Mouse (Mus musculus) layer of hippocampus, adult 2 months (tissue): ENCODE results near the gene Rhoc. TPM values are rescaled to one million over a fixed set of nuclear protein-coding genes. Genes with fewer than 3 reads are reported as not detected.
A peak's percentile ranks its signal among the peaks of the same experiment; 100 is the strongest.

Source experiments
- DNase-seq, 2 experiments: peaks; one replicate each; pipeline ENCODE4 v3.0.0; 2022; ENCODE audit warnings: low spot score in 2 of 2
- H3K27ac ChIP-seq: fragments of 200-600 bp; 2 replicates; pipeline ENCODE4 v1.8.1; 2022
- H3K4me3 ChIP-seq: fragments of 200-600 bp; 2 replicates; pipeline ENCODE4 v1.8.1; 2022; ENCODE audit warnings: mild to moderate bottlenecking
- CTCF ChIP-seq: fragments of 200-600 bp; conservative IDR thresholded peaks from 2 replicates; pipeline ENCODE4 v1.8.1; 2022; ENCODE audit warnings: antibody characterized with exemption, mild to moderate bottlenecking, moderate library complexity
- total RNA-seq, 2 experiments: library from RNA; stranded (reverse); gene quantifications; 2 replicates each; pipeline ENCODE4 v1.2.3; 2021

Gene Rhoc
- total RNA-seq, 2 experiments from 2014 or later: 22.8 to 24.9 TPM

DNA sequence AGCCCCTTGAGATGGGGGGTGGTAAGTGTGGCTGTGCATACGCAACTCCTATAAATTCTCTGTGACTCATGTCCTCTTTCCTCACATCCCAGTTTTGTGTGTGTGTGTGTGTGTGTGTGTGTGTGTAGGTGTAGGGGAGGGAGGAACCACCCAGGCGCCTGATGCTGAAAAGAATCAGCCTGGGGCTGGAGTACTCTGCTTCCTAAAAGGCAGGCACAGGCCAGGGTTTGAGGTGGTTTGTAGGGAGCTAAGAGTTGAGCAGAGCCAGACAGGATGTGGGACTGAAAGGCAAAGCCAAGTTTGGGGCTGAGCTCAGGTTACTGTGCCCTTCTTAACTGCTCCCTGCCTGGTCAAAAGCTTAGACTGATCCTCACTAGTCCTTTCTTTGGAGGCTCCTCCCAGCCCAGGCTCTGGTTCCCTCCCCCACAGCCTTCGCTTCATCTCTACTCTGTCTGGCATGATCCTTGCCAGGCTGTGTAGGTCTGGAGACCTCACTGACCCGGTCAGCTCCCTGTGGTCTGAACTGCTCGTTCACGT is 2.3 kb downstream of the Rhoc start:
- Histone ChIP-seq H3K27ac (peak overlapping the region; percentile 79), H3K4me3 (peak overlapping the region; percentile 18; the same call in 1 of the 2 replicates)
- DNase-seq: peak; percentile 47 to 61
- no peak for TF ChIP-seq CTCF

DNA sequence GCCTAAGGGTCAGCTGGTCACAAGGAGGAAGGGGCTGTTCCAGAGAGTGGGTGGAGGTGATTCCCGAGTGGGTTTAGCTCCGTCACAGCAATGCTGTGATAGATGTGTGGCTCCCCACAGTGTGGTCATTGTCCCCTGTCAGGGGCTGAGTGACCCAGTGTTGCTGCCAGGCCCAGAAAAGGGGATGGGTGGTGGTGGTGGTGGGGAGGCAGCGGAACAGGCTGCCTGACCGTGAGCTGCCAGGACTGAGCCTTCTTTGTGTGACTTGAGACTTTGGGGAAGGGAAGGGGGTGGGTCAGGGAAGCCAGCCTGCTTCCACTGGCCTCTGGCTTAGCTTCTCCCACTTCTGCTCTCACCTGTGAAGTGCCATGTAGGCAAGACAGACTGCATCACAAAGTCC is 2.8 kb downstream of the Rhoc start:
- peak overlapping the region; percentile 46 for H3K27ac ChIP-seq

DNA sequence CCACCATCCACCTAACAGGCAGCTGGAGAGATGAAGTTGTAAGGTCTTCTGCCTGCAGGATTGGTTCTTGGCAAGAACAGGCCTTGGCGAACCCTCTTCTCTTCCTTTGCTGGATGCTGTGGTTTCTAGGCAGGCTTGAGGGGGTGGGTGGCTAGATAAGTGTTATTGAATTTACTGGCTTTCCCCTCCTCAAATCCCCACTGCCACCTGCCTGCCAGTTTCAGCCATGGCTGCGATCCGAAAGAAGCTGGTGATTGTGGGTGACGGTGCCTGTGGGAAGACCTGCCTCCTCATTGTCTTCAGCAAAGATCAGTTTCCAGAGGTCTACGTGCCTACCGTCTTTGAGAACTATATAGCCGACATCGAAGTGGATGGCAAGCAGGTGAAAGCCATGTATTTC is 3.5 kb downstream of the Rhoc start:
- no peak for DNase-seq
- H3K27ac ChIP-seq: peak overlapping the region; percentile 46; the same call in 1 of the 2 replicates
- no peak overlapping the region for H3K4me3 ChIP-seq
- TF ChIP-seq CTCF: 0 out of 2 replicates have a peak, but pooled peaks have one; percentile 14

More for the DNA sequence above, 2.8 kb downstream of the Rhoc start:
- no peak for TF ChIP-seq CTCF
- DNase-seq: peak in 1 of 2 experiments; percentile 8
- H3K4me3 ChIP-seq: peak overlapping the region; percentile 18; the same call in 1 of the 2 replicates

DNA sequence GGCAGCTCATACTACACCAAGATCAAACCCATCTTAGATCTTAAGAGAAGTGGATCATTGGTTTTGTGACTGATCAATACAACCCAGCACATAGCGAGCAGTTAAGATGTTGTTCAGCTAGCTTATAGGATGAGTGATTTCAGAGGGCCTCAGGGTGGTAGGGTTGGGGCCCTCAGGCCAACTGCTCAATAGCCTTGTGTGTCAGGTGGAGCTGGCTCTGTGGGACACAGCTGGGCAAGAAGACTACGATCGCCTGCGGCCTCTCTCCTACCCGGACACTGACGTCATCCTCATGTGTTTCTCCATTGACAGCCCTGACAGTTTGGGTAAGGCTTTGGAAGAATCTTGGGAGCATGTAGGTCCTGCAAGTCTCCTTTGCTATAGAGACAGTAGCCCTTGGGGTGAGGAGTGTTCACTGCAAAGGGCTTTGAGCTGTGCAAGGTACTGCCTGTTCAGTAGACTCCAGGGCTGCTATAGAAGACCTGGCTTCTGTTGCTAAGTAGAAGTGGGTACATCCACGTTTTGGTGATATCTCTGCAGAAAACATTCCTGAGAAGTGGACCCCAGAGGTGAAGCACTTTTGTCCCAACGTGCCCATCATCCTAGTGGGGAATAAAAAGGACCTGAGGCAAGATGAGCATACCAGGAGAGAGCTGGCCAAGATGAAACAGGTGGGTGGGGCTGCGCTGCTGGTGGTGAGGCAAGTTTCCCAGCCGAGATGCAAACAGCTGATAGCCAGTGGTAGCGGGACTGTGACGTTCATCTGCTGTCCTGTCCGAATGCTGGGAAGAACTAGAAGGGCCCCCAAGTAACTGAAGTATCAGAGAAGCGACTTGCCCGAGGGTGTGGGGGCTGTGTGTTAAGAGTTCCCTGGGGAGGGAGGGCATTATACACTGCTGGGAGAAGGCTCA is 4.4 kb downstream of the Rhoc start:
- H3K4me3 ChIP-seq: no peak overlapping the region
- no peak for TF ChIP-seq CTCF
- DNase-seq: no peak
- H3K27ac ChIP-seq: no peak overlapping the region

DNA sequence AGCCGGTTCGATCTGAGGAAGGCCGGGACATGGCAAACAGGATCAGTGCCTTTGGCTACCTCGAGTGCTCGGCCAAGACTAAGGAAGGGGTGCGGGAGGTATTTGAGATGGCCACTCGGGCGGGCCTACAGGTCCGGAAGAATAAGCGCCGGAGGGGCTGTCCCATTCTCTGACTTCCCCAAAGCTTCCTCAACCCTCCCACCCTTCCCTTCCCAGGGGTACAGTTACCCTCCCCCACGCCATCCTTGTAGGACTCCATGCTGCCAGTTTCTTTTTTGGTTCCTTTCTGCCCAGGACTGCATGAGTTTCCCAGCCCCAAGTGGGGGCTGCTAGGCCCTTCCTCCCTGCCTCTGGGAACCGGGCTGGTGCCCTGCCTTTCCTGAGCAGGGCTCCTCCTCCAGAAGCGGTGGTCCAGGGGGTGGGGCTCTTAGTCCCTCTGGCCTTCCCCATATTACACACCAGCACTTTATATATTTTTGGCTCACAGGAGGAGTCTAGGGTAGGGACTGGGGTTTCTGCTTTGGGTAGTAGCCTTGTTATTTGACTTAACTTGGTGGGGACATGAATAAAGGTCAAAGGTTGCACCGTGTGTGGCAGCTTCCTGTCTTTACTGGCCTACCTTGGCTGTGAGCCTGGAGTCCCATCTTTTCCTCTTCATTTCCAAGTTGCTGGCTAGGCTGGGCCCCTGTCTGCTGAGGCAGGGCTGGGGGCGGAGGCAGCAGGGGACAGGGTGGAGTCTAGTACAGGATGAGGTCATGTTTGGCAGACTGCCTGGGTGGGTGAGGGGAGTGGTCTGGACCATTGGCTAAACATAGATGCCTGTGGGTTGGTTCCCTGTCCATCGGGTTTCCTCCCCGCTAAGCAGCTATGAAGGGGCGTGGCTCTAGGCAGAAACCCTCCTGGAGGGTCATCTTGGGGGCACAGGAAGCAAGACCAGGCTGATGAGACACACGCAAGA is 6.0 kb downstream of the Rhoc start:
- no peak for TF ChIP-seq CTCF
- Histone ChIP-seq H3K27ac (no peak overlapping the region; the same call in 1 of the 2 replicates), H3K4me3 (no peak overlapping the region)
- peak; percentile 58 to 68 for DNase-seq

DNA sequence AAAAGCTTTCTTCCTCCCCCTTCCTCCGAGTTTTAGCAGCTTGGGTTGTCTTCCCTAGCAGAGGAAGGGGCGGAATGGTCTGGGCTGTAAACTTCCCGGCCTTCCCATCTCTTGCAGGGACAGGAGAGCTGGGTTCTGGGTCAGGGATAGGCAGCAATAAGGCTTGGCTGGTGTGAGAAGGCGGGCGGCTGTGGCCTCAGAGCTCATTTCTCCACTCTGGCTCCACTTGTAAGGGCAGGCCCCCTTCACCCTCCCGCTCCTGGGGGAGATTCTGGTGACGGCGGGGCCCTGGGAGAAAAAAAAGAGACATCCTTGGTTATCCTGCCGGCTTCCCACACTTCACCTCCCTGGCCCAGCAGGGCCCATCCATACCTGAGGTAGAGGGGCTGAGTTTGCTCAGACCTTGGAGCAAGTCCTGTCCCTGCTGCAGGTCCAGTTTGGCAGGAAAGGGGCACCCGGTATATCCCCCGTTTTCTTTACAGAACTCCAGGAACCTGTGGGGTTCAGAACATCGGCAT is 6.8 kb downstream of the Rhoc start:
- peak in 1 of 2 experiments; percentile 7 for DNase-seq
- no peak for TF ChIP-seq CTCF
- Histone ChIP-seq H3K27ac (no peak overlapping the region), H3K4me3 (no peak overlapping the region)

DNA sequence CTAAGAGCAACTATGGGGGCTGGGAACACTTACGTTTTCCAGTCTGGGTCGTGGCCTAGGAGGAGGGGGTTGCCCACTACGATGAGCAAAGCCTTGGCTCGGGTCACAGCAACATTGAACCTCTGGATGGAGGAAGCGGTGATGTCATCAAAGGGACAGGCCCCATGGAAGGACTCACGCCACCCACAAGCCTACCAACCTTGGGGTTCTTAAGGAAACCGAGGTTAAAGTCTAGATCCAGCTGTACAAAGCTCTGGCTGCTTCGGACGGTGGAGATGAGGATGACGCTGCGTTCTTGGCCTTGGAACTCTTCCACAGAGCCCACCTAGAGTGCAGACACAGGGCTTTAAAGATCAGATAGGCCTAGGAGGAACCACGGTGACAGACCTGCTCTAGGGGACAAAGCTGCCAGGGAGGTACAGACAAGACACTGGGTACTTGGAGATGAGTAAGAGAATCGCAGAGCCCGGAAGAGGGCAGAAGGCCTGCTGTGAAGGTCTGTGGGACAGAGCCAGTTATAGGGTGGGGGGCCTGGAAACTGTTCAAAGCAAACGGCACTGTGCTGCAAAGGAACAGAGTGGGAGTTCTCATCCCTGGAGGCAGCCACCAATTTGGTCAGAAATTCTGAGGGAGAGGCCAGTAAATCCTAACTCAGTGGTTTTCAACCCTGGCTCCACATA is 7.6 kb downstream of the Rhoc start:
- no peak overlapping the region for H3K4me3 ChIP-seq
- no peak for DNase-seq
- H3K27ac ChIP-seq: no peak overlapping the region; the same call in 1 of the 2 replicates
- no peak for TF ChIP-seq CTCF

DNA sequence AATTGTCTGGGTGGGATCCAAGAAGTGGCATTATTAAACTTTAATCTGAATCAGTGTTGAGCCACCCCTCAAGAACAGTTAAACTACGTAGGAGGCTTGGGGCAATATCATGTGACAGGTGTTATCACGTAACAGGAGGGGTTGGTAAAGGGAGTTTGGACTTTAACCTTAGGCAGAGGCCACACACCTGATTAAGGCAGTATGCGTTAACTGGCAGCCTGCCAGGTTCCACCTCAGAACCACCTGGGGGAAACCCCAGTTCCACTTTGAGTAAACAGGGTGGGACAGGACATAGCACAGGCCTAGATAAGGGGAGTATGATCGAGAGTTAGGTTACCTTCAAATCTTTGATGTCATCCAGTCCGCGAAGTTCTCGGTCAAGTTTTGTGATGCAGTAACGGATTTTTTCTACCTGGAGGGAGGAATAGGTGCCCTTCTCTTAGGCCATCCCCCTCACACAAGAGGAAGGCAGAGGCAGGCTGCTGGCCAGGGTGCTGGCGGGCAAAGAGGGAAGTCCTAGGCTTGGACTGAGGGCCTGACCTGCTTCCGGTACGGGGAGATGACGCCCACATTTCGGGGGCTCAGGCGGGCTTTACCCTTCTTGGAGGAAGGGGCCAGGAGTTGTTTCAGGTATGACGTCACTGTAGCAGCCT is 8.4 kb downstream of the Rhoc start:
- no peak for DNase-seq
- no peak for TF ChIP-seq CTCF
- no peak overlapping the region for H3K4me3 ChIP-seq
- no peak overlapping the region; the same call in 1 of the 2 replicates for H3K27ac ChIP-seq

DNA sequence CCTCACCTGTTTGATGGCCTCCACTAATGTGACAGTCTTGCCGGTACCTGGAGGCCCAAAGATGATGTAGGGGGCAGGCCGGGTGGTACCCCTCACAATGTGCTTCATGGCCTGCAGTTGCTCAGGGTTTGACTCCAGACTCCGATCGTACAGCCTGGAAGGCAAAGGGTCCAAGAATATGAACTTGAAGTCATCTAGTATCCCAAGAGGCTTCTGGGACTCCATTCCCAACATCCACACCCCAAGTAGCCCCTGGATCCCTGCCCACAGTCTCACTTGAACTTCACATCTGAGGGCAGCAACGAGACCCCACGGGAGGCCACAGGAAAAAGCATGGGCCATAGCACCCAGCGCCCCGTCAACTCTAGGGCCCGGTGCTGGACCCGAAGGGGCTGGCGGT is 12.5 kb downstream of the Rhoc start:
- peak in 1 of 2 experiments; percentile 1 for DNase-seq
- Histone ChIP-seq H3K27ac (no peak overlapping the region), H3K4me3 (no peak overlapping the region)
- no peak for TF ChIP-seq CTCF

DNA sequence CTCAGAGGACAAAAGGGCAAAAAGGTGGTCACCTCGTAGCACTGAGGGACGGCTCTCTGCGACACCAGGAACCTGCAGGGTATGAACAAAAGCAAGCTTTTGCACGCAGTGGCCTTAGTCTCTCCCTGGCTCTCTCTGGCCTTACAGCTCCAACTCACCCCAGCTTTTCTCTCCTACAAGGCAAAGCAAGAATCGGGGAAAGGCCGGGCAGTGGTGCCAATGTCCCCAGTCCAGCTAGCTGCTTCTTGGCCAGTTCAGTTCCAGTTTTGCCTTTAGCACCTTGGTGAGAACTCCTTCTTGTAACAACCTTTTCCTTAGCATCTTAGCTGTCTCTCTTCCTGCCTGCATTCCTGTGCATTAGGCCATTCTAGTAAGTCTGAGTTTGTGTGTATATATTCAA is 13.3 kb downstream of the Rhoc start:
- no peak overlapping the region for H3K4me3 ChIP-seq
- no peak for DNase-seq
- TF ChIP-seq CTCF: no peak
- no peak overlapping the region for H3K27ac ChIP-seq

DNA sequence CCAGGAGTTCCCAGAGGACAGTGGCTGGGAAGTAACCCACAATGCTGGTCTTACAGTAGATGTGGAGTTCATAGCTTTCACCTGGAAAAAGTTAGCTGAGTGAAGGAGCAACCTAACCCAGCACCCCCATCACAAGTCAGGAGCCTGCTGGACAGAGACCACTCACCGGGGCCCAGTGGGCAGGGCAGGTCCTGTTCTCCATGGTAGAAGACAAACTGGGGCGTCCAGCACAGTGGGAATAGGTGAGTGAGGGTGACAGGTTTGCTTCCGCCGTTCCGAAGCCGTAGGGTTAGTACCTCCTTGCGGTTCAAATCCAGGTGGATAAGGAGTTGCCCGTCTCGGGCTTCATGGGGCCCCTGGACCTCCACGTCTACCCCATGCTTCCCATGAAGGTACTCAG is 16.1 kb downstream of the Rhoc start:
- Histone ChIP-seq H3K4me3 (no peak overlapping the region), H3K27ac (no peak overlapping the region)
- no peak for TF ChIP-seq CTCF
- no peak for DNase-seq
